Mouse (Mus musculus): ENCODE data around the gene Arid1b. TPM values are rescaled to one million over a fixed set of nuclear protein-coding genes. Genes with fewer than 3 reads are reported as not detected.

Gene Arid1b
- polyA plus RNA-seq, 1 experiment from 2014 or later = 22.6 TPM

- WGBS = 61% methylated on average over 5 of the region's 5 CpGs
Observed at GRCm38 (mm10) chr17:5179412-5179811, 185.3 kb downstream of the Arid1b start.

GRCm38 (mm10) chr17:5179925-5180525 lies 185.9 kb downstream of the Arid1b start:
- H3K27ac ChIP-seq (ENCODE audit: low read length) = no peak overlapping the region
- H3K4me2 ChIP-seq (replicated peaks; ENCODE audit: low read depth, low read length) = no peak overlapping the region
- H3K9me3 ChIP-seq (ENCODE audit: control insufficient read depth, low read depth, low read length) = no peaks in the 10 kb centered on the region
- no peak overlapping the region for H3K4me3 ChIP-seq (ENCODE audit: low read depth, low read length)
- no peaks in the 10 kb centered on the region for H3K27me3 ChIP-seq (ENCODE audit: control insufficient read depth, insufficient read depth, low read length)
- no peak; the same call in 1 of the 2 replicates for ATAC-seq (ENCODE audit: insufficient number of reproducible peaks, insufficient read depth, low FRiP score, low read depth)
- peaks cover 12% of the 10 kb centered on the region for H3K4me1 ChIP-seq (ENCODE audit: control insufficient read depth, insufficient read depth, low read length)
- 86% methylated on average over 4 of the region's 4 CpGs for WGBS
- H3K36me3 ChIP-seq (ENCODE audit: control insufficient read depth, insufficient read depth, low read length) = no peaks in the 10 kb centered on the region
- H3K9ac ChIP-seq (replicated peaks; ENCODE audit: low read depth, low read length) = no peak overlapping the region

More at GRCm38 (mm10) chr17:5179412-5179811, 185.3 kb downstream of the Arid1b start:
- Histone ChIP-seq H3K36me3 (ENCODE audit: control insufficient read depth, insufficient read depth, low read length) (no peaks in the 10 kb centered on the region), H3K4me1 (ENCODE audit: control insufficient read depth, insufficient read depth, low read length) (peaks cover 16% of the 10 kb centered on the region), H3K4me2 (replicated peaks; ENCODE audit: low read depth, low read length) (no peak overlapping the region), H3K9ac (replicated peaks; ENCODE audit: low read depth, low read length) (no peak overlapping the region), H3K4me3 (ENCODE audit: low read depth, low read length) (no peak overlapping the region), H3K27ac (ENCODE audit: low read length) (no peak overlapping the region), H3K9me3 (ENCODE audit: control insufficient read depth, low read depth, low read length) (no peaks in the 10 kb centered on the region), H3K27me3 (ENCODE audit: control insufficient read depth, insufficient read depth, low read length) (no peaks in the 10 kb centered on the region)
- no peak for ATAC-seq (ENCODE audit: insufficient number of reproducible peaks, insufficient read depth, low FRiP score, low read depth)

- Histone ChIP-seq H3K27ac (ENCODE audit: low read length) (no peak overlapping the region), H3K9me3 (ENCODE audit: control insufficient read depth, low read depth, low read length) (no peaks in the 10 kb centered on the region), H3K4me2 (replicated peaks; ENCODE audit: low read depth, low read length) (no peak overlapping the region), H3K4me1 (ENCODE audit: control insufficient read depth, insufficient read depth, low read length) (peaks cover 12% of the 10 kb centered on the region), H3K27me3 (ENCODE audit: control insufficient read depth, insufficient read depth, low read length) (no peaks in the 10 kb centered on the region), H3K9ac (replicated peaks; ENCODE audit: low read depth, low read length) (no peak overlapping the region), H3K4me3 (ENCODE audit: low read depth, low read length) (no peak overlapping the region), H3K36me3 (ENCODE audit: control insufficient read depth, insufficient read depth, low read length) (no peaks in the 10 kb centered on the region)
- 76% methylated on average over 6 of the region's 6 CpGs for WGBS
- ATAC-seq (ENCODE audit: insufficient number of reproducible peaks, insufficient read depth, low FRiP score, low read depth) = no peak
Observed at GRCm38 (mm10) chr17:5180925-5181324, 186.8 kb downstream of the Arid1b start.

GRCm38 (mm10) chr17:5182493-5182892 lies 188.4 kb downstream of the Arid1b start:
- WGBS = 76% methylated on average over 4 of the region's 4 CpGs
- no peaks in the 10 kb centered on the region for H3K36me3 ChIP-seq (ENCODE audit: control insufficient read depth, insufficient read depth, low read length)
- ATAC-seq (ENCODE audit: insufficient number of reproducible peaks, insufficient read depth, low FRiP score, low read depth) = no peak

GRCm38 (mm10) chr17:5185501-5185900 lies 191.4 kb downstream of the Arid1b start:
- no peaks in the 10 kb centered on the region for H3K9me3 ChIP-seq (ENCODE audit: control insufficient read depth, low read depth, low read length)
- peaks cover 4% of the 10 kb centered on the region; the same call in 1 of the 2 replicates for H3K4me1 ChIP-seq (ENCODE audit: control insufficient read depth, insufficient read depth, low read length)
- H3K27ac ChIP-seq (ENCODE audit: low read length) = no peak overlapping the region
- 83% methylated on average over 4 of the region's 4 CpGs for WGBS
- no peak overlapping the region for H3K4me2 ChIP-seq (replicated peaks; ENCODE audit: low read depth, low read length)
- no peak overlapping the region for H3K4me3 ChIP-seq (ENCODE audit: low read depth, low read length)
- no peaks in the 10 kb centered on the region for H3K36me3 ChIP-seq (ENCODE audit: control insufficient read depth, insufficient read depth, low read length)
- no peak overlapping the region for H3K9ac ChIP-seq (replicated peaks; ENCODE audit: low read depth, low read length)
- no peaks in the 10 kb centered on the region for H3K27me3 ChIP-seq (ENCODE audit: control insufficient read depth, insufficient read depth, low read length)
- no peak for ATAC-seq (ENCODE audit: insufficient number of reproducible peaks, insufficient read depth, low FRiP score, low read depth)

More at GRCm38 (mm10) chr17:5182493-5182892, 188.4 kb downstream of the Arid1b start:
- Histone ChIP-seq H3K27ac (ENCODE audit: low read length) (no peak overlapping the region), H3K4me3 (ENCODE audit: low read depth, low read length) (no peak overlapping the region), H3K4me1 (ENCODE audit: control insufficient read depth, insufficient read depth, low read length) (peaks cover 10% of the 10 kb centered on the region), H3K4me2 (replicated peaks; ENCODE audit: low read depth, low read length) (no peak overlapping the region), H3K27me3 (ENCODE audit: control insufficient read depth, insufficient read depth, low read length) (no peaks in the 10 kb centered on the region), H3K9me3 (ENCODE audit: control insufficient read depth, low read depth, low read length) (no peaks in the 10 kb centered on the region), H3K9ac (replicated peaks; ENCODE audit: low read depth, low read length) (no peak overlapping the region)

- Histone ChIP-seq H3K4me3 (ENCODE audit: low read depth, low read length) (no peak overlapping the region), H3K9ac (replicated peaks; ENCODE audit: low read depth, low read length) (no peak overlapping the region), H3K9me3 (ENCODE audit: control insufficient read depth, low read depth, low read length) (no peaks in the 10 kb centered on the region), H3K4me2 (replicated peaks; ENCODE audit: low read depth, low read length) (no peak overlapping the region), H3K27ac (ENCODE audit: low read length) (no peak overlapping the region), H3K36me3 (ENCODE audit: control insufficient read depth, insufficient read depth, low read length) (no peaks in the 10 kb centered on the region), H3K27me3 (ENCODE audit: control insufficient read depth, insufficient read depth, low read length) (no peaks in the 10 kb centered on the region), H3K4me1 (ENCODE audit: control insufficient read depth, insufficient read depth, low read length) (no peaks in the 10 kb centered on the region; the same call in 1 of the 2 replicates)
- WGBS = 89% methylated on average over 2 of the region's 2 CpGs
- ATAC-seq (ENCODE audit: insufficient number of reproducible peaks, insufficient read depth, low FRiP score, low read depth) = no peak
Observed at GRCm38 (mm10) chr17:5187546-5187945, 193.4 kb downstream of the Arid1b start.

- Histone ChIP-seq H3K27ac (ENCODE audit: low read length) (no peak overlapping the region), H3K9ac (replicated peaks; ENCODE audit: low read depth, low read length) (no peak overlapping the region)
- ATAC-seq (ENCODE audit: insufficient number of reproducible peaks, insufficient read depth, low FRiP score, low read depth) = no peak
Observed at GRCm38 (mm10) chr17:5188400-5188799, 194.3 kb downstream of the Arid1b start.

GRCm38 (mm10) chr17:5189551-5190351 lies 195.6 kb downstream of the Arid1b start:
- peak; percentile 98 for ATAC-seq (ENCODE audit: insufficient number of reproducible peaks, insufficient read depth, low FRiP score, low read depth)
- Histone ChIP-seq H3K4me1 (ENCODE audit: control insufficient read depth, insufficient read depth, low read length) (peaks cover 8% of the 10 kb centered on the region), H3K9me3 (ENCODE audit: control insufficient read depth, low read depth, low read length) (no peaks in the 10 kb centered on the region), H3K4me3 (ENCODE audit: low read depth, low read length) (peak overlapping the region; percentile 44), H3K9ac (replicated peaks; ENCODE audit: low read depth, low read length) (peak overlapping the region; percentile 63), H3K4me2 (replicated peaks; ENCODE audit: low read depth, low read length) (peak overlapping the region; percentile 67), H3K27ac (ENCODE audit: low read length) (peak overlapping the region; percentile 99), H3K36me3 (ENCODE audit: control insufficient read depth, insufficient read depth, low read length) (no peaks in the 10 kb centered on the region), H3K27me3 (ENCODE audit: control insufficient read depth, insufficient read depth, low read length) (no peaks in the 10 kb centered on the region)
- 1% methylated on average over 38 of the region's 40 CpGs for WGBS

More at GRCm38 (mm10) chr17:5188400-5188799, 194.3 kb downstream of the Arid1b start:
- Histone ChIP-seq H3K4me2 (replicated peaks; ENCODE audit: low read depth, low read length) (no peak overlapping the region), H3K4me3 (ENCODE audit: low read depth, low read length) (no peak overlapping the region), H3K4me1 (ENCODE audit: control insufficient read depth, insufficient read depth, low read length) (no peaks in the 10 kb centered on the region; the same call in 1 of the 2 replicates), H3K9me3 (ENCODE audit: control insufficient read depth, low read depth, low read length) (no peaks in the 10 kb centered on the region), H3K36me3 (ENCODE audit: control insufficient read depth, insufficient read depth, low read length) (no peaks in the 10 kb centered on the region), H3K27me3 (ENCODE audit: control insufficient read depth, insufficient read depth, low read length) (no peaks in the 10 kb centered on the region)
- 74% methylated on average over 7 of the region's 7 CpGs for WGBS

Data from stomach, embryonic 14.5 days (tissue).